Mouse (Mus musculus) myocyte (in vitro differentiated cells): ENCODE data around the gene Myo1d.

ENCODE experiments used
- E2F4 ChIP-seq: IDR thresholded peaks from one replicate; pipeline ENCODE4 v1.6.1; 2011; ENCODE audit warnings: mild to moderate bottlenecking, control low read depth, moderate library complexity; ENCODE audit not compliant: insufficient read depth
- MYOD1 ChIP-seq, 3 experiments: IDR thresholded peaks; one replicate each; pipeline ENCODE4 v1.6.1; 2011; ENCODE audit warnings: control low read depth in 2 of 3, low read depth in 2 of 3, mild to moderate bottlenecking in 2 of 3, moderate library complexity in 1 of 3; ENCODE audit not compliant: insufficient read length in 2 of 3, control insufficient read depth in 1 of 3
- POLR2A ChIP-seq: IDR thresholded peaks from one replicate; pipeline ENCODE4 v1.6.1; 2011; ENCODE audit warnings: low read depth, mild to moderate bottlenecking, control low read depth, moderate library complexity; ENCODE audit not compliant: insufficient read length
- REST ChIP-seq: IDR thresholded peaks from one replicate; pipeline ENCODE4 v1.6.1; 2011; ENCODE audit warnings: mild to moderate bottlenecking, control low read depth, moderate library complexity; ENCODE audit not compliant: insufficient read depth, insufficient read length
- TCF12 ChIP-seq: IDR thresholded peaks from one replicate; pipeline ENCODE4 v1.6.1; 2011; ENCODE audit warnings: mild to moderate bottlenecking, control low read depth; ENCODE audit not compliant: poor library complexity, insufficient read depth, severe bottlenecking
- TCF3 ChIP-seq: IDR thresholded peaks from one replicate; pipeline ENCODE4 v1.6.1; 2011; ENCODE audit warnings: low read depth, control low read depth; ENCODE audit not compliant: insufficient read length

DNA sequence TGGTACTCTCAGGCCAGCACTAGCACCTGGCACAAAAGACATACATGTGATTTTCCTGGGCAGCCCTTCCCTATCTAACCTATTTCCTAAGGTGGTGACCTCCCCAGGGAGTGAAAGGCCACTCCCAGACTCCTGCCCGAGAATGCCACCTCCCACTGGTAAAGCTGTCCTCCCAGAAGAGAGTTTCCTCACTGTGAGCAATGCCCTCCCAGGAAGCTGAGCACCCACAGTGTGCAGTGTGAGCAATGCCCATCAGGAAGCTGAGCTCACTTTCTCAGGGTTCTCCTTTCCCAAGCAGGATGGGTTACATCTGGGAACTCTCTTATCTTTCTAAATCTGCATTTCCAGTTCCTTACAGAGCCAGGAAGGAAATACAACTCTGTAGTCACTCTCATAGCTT lies 246.9 kb downstream of the Myo1d start:
- TF ChIP-seq POLR2A (no peak), REST (no peak), TCF3 (no peak), TCF12 (no peak), MYOD1 (IDR thresholded peaks at IDR 0.05; ENCODE audit: control insufficient read depth in 1 of 3, insufficient read length in 2 of 3, low read depth in 2 of 3) (no peak), E2F4 (no peak)
